Mouse (Mus musculus) gastrocnemius, adult 8-10 months (tissue): Measurements from ENCODE around the gene F830045P16Rik. TPM values are rescaled to one million over a fixed set of nuclear protein-coding genes. Genes with fewer than 3 reads are reported as not detected.

ENCODE experiments used
- DNase-seq, 2 experiments: peaks; one replicate each; pipeline ENCODE4 v3.0.0; 2022; ENCODE audit warnings: low spot score in 2 of 2
- total RNA-seq, 4 experiments: library from RNA; stranded (reverse); gene quantifications; 2 replicates each; pipeline ENCODE4 v1.2.4; 2022

The F830045P16Rik gene
- total RNA-seq = not detected

DNA sequence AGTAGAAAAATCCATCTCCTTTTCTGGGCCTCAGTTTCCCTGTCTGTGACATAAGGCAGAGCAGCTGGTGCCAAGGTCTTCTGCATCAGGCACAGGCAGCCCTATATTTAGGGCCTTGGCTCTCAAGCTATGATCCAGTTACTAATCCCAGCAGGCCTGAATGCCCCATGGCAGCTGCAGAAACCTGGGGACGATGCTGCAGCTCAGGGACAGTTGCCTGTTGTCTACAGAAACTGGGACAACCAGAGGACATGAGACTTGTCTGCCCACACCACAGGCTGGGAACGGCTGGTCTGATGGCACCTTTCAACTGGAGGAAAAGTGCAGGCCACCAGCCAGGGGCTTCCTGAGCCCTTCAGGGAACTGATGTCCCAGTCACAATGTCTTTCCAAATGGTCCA, at the start of gene F830045P16Rik:
Gene F830045P16Rik (minus strand): TSS at position 226 of the 400 bp plus-strand sequence.
- DNase-seq = no peak

DNA sequence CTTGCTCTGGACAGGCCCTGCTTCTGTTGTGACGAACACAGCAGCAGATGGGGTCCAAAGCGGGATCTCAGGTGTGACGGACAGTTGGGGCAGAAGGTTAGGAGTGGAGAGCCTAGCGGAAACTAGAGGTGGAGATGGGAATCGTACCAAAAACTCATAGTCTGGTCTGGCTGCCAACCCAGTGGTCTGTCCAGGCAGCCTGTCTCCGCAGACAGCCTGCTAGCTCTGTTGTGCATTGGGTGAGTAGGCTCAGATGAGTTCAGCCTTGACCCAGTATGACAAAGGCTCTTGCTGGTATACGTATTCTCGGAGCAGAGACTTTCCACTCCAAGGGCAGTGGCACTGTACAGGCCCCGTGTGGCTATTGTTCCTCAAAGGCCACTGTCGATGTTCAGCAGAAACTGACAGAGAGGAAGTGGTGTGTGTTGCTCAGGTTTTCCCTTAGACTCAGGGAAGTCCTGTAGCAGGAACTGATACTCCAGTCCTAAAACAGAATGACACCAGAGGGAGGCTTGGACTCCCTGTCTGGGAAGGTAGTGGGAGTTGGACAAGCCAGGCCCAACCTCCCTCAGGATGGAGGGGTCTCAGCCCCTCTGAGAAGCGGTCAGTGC, 49.6 kb upstream of the F830045P16Rik start:
- no peak for DNase-seq

DNA sequence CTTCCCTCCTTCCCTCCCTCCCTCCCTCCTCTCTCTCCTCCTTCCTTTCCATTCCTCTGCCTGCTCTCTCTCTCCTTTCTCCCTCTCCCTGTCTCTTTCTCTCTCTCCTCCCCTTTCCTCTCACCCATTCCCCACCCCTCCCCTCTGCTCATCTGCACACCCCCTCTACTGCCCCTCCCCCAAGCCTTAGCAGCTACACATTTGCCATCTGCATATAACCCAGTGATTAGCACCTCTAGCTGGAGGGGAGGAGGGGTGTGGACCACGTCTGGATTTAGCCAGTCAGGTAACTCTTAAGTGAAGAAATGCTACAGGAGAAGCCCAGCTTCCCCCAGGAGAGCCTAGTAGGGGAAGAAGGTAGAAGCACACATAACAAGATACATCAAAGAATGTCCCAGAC, 48.5 kb upstream of the F830045P16Rik start:
- no peak for DNase-seq

DNA sequence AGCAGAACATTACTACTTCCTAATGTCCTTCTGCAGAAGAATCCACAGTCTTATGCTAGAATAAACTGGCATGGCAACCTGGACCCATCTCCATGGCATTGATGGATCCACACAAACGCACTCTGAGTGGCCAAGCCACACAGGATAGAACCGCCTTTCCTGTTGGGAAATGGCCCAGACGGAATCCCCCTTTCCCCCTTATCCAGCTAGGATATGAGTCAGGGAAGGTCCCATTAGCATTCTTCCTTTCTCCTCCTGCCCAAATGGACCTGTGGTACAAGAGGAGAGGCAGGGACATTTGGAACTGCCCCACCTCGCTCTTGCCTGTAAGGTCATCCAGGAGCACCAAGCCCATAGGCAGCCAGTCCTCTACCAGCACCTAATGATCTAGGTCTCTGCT, 45.9 kb upstream of the F830045P16Rik start:
- no peak for DNase-seq

DNA sequence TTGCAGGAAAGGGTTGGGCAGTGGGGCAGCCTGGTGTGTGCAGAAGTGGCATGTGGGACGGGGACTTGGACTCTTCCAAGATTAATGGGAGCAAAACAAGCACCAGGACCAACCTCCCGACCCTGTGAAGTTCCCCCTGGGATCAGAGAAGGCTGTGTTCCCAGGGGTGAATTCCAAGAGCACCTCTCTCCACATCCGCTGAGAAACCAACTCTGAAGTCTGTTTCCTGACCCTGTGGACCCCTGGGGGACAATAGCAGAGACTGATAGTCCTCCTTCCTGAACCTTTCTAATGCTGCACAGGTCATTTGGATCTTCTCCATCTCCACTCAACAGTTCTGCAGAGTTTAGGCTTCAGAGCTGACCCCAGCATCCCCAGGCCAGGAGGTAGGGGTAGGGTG, 45.4 kb upstream of the F830045P16Rik start:
- DNase-seq = no peak

DNA sequence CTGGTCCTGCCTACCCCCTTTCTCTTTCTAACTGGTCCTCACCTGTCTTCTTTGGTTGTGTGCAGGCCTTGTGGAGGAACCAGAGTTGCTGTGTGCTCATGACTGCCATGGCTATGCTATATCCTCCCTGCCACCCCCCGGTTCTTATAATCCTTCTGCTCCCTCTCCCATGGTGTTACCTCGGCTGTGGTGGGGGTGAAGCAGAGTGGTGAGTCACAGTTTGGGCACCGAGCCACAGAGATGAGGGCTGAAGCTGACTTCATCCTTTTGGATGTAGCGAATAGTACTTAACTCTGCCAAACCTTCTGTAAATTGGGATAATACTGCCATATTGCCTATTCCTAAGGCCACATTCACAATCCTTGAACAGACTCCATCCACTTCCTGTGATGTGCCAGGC, 44.3 kb upstream of the F830045P16Rik start:
- no peak for DNase-seq

DNA sequence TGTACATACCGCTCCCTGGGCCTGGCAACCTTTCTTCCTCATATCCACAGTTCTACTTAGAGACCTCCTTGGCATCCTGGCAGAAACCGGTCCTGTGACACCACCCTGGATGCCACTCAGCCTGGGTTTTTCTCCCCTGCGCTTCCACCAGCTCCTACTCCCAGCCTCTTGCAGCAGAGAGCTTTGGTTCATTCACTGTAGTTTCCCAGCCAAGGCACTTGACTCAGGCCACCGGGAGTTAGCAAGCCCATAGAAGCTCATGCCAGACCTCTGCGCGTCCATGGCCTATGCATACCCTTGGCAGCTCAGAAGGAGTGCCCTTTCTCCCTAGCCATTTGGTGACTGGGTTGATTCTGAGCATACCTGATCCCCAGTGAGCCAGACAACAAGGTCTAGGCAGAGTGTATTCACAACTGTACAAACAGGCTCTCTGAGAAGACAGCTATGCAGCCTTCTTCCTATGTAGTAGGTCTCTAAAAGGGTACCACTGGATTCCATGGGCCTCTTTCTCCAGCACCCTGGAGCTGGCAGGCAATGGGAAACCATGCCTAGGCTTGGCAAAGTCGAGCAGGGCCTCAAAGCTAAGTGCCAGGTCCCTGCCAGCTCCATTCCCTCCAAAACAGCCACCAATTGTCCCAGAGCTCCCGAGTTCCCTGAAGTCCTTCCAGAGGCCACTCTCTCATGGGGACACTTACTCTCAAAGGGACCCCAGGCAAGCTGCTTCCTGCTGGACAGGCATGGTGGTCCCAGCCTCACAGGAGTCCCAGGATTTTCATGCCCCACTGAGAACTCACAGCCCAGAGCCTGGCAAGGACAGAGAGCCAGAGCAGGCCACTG, 40.4 kb upstream of the F830045P16Rik start:
- DNase-seq = no peak

DNA sequence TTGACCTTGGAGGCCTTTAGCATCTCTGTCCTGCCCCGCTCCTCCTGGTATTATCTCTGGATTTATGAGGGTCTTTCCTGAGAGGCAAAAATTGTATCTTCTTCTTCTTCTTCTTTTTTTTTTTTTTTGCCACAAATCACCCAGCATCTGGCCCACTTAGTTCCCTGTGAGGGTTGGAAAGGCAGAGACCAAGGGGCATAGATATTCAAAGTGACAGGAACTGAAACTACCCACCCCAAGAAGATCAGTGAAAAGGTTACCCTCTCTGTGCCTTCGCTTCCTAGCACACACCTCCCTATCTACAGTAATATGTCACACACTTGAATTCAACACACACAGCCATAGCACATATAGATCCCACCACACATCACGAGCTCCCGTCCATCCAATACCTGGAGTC, 38.7 kb upstream of the F830045P16Rik start:
- no peak for DNase-seq

DNA sequence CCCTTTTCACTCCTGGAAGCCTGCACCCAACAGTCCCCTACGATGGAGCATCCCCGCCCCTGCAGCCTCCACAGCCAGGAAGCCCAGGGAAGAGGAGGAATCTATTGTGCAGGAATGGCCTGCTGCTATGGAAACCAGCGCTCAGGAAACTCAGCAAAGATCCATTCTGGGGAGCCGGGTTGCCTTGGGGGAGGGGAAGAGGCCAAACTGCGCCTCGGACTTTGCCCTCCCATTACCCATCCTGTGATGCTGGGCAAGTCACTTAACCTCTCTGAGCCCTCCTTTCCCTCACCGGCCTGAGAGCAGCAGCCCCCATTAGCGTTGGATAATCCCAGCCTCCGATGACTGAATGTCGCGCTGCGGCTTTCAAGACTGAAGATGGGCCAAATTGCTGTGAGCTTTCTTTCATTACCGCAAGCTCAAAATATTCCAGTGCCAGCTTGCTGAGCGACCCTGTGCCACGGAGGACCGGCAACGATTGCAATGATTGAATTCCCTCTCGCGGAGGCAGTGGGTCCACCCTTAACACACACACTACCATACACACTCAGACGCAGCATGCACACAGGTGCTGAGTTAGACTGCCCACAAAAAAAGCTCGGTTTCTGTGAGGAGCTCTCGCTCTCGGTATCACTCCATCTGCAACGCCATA, 38.1 kb upstream of the F830045P16Rik start:
- no peak for DNase-seq

DNA sequence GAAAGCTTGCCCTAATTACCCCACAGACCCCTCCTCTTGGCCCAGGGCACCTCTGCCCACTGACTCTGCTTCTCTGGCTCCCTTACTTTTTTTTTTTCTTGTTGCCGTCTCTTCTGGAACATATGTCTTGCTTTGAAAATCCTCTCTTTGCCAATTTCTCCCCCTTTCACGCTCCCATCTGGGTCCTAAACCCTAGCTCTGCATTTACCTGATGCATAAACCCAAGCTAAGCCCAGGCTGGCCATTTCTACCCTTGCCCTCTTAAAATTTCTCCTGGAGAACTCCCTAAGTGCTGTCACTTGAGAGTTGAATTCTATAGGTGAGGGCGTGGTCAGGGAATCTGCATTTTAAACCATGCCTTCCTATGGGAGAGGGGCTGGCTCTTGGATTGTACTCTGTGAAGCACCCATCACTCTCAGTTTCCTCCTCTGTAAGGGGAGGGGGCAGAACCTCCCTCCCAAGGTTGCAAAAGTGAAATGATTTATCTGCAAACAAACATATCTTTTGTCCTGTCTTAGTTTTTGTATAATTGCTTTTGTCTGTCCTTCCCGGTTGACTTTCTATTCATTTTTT, 37.4 kb upstream of the F830045P16Rik start:
- DNase-seq = no peak

DNA sequence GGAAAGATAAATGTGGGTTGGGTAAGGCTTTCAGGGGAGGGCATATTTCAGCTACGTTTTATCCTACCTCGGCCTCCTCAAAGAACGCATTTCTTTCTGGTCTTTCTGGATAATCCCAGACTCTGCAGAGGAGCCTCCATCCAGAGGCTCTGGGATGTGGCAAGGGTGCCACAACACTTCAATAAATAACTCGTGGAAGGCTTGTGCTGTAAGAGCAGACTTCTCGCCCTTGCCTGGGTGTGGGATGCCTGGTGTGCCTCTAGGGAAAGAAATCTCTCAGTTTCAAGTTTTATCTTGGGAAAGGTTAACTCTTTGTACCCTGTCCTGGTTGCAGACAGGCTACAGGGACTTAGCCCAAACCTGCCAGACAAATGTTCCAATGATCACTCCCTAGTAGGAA, 33.2 kb upstream of the F830045P16Rik start:
- DNase-seq = no peak

DNA sequence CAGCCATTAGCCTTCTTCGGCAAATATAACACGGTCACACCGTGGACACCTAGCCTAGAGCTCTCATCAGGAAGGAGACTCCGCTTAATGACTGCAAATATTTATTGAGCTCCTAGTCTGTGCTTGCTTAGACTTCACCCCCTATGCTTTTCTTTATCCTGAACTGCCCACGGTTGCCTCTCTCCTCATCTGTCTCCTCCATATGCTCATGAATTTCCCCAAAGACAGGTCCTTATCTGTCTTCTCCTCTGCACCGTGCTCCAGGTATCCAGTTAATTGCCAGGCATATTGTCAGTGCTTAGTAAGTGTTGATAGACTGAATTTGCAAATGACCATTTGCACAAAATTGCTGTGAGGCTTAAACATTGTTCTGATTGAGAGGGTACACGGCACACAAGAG, 32.7 kb upstream of the F830045P16Rik start:
- DNase-seq = no peak

DNA sequence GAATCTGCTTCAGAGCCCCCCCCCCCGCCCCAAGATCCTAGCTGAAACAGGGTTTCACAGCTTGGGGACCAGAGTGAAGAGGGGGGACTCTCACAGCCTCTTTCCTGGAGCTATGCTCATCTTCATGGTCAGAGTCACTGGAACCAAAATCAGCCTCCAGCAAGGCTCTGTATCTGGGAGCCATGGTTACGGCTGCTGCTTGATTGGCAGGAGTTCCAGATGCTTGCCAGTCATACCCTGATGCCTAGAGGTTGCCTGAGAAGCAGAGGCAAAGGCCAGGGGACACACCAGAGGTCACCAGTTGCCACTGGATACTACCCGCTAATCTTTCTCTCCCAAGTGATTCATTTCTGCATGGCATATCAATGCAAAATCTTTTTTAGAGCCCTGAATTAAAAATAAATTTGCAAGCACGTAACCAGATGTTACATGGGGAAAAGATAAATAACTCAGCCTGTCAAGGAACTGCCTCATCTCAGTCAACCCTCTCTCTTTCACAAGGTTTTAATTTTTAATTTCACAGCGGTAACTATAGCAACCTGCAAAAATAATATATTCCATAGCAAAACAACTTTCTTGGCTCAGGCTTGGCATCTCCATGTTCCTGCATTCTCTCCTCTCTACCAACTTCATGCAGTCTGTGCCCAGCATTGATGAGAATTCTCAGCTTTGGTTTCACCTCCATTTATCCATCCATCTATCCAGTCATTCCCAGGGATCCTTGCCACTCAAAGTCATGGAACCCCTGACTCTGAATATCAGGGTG, 27.7 kb upstream of the F830045P16Rik start:
- DNase-seq = no peak

DNA sequence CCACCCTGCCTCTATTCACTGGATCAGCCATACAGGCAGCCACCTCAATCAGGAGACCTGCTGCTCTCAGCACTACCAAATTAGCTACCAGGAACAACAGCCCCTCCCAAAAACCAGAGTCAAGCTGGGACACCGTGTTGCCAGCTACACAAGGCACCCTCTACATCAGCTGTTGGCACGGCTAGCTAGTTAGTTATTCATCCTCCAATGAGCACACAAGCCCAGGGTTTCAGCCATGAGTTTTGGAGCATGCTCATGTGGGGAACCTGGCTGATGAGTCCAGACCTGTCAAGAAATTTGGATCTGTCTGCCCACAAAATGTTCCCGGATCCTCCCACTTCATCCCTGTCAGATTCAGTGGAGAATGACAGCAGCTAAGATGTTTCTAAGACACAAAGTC, 25.4 kb upstream of the F830045P16Rik start:
- DNase-seq = no peak

DNA sequence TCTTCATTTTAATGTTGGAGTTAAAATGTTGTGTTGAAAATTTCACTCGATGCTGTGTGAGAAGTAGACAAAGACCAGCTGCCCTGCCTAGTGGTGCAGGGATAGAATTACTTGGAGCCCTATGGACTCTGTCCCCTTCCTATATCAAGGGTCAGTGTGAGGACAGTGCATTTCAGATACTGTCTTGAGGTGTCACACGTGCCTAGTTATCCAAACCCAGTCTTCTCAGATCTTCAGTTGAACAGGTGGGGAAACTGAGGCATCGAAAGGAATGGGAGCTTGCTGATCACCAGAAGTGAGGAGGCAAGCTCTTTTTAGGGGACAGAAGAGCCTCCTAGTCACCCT, 22.4 kb upstream of the F830045P16Rik start:
- no peak for DNase-seq

DNA sequence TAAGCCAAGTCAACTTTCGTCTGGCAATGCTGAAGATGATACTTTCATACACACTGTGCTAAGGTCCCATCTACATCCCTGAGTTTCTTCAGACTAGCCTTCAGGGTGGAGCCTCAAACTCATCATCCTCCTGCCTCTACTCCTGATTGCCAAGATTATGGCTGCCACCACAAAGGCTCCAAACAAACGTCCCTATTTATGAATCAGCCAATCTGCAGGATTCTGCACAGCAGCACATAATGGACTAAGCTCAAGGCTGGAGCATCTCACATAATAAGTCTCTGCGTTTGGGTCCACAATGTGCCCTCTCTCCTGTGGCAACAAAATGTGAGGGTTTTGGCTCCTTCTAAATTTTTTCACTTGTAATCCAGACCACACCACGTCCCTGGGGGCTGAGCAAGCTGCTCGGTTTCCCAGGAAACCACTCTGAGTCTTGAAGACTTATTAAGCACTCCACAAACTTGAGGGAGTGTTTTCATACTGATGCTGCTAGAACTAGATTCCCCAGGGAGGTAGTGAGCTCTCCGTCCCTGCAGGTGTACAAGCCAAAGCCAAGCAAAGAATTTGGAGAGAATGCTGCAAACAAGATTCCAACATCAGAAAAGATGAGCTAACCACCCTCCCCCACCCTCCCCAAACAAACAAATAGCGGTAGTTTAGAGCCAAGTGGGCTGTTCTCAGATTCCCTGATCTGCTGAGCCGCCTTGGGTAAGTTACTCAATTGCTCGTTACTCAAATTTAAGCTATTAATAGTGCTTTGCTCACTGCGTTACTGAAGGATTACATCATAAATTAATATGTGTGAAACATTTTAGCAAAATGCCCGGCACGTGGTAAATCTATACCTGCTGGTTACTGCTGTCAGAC, 21.8 kb upstream of the F830045P16Rik start:
- peak; percentile 44 to 57 for DNase-seq

DNA sequence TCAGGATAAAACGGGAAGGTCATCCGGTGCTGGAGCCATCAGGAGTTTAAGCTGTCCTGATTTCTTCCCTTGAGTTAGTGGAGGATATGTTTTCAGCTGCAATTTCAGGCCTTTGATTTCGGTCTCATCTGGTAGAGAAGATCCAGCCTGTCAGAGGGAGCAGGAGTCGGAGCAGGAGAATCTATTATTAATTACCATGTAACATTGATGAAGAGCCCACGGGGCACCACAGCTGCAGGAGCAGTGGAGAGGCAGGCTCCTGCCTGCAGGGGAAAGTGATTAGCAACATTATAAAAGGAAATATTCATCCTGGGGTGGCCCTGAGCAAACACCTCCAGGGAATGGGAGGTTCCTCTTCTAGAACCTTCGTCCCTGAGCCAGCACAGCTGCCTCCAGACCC, 19.7 kb upstream of the F830045P16Rik start:
- DNase-seq = no peak

DNA sequence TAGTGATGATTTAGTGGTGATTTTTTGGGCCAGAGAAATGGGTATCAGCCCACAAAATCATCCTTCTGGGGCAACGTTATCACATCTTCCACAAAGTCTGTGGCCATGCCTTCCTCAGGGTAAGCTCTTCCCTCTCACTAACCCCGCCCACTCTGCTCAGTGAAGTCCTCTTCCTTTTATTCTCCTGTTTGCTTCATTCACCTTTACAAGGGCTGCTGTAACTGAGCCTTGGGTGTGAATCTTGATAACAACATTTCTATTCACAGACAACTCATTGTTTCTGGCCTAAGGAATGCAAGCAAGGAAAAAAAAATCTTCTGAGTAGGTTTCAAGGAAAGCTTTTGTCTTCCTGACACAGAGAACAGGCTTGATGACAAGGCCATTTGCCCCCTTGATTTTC, 14.4 kb upstream of the F830045P16Rik start:
- DNase-seq = no peak

DNA sequence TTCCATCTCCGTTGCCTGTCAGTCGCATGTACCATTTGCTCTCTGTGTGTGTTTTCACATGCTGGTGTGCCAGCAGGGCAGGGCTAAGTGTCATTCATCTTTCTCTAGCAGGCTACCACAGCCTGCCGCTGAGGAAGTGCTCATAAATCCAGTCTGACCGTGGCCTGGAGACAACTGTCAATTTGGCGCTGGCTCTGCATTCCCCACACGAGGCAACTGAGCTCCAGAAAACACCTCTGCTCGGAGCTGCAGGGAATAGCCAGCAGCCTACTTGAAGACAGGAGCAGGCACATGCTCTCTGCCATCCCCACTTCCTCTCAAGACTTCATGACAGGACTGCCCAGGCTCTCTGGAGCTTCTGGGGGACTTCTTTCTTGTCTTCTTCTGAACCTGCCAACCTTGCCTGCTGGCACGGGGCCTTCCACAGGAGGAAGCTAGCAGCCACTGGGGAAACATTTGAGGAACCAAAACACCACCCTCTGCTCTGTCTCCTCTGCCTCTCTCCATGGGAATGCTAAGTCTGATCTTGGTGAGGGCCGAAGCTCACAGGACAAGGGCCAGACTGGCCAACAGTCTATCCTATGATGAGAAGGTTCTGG, 13.2 kb upstream of the F830045P16Rik start:
- DNase-seq = peak in 1 of 2 experiments; percentile 31

DNA sequence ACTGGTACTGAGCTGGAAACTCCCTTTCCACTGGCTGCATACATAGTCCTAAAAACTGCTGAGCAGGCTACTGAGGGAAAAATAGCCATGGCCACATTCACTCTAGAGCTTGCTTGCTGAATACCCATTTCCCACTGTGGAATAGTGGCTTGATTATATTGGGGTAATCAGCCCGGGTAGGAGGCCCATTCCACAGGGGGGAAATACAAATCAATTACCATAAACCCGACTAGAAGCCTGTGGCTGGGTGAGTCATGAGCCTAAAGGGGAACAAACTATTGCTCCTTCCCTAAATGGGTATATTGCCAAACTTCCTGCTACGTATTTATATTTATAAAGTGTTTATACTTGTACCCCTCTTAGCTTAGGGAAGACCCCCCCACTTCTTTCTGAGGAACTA, 10.4 kb upstream of the F830045P16Rik start:
- DNase-seq = no peak
